Mouse (Mus musculus) liver, embryonic 12.5 days (tissue): ENCODE results near the gene Msantd3. TPM values are rescaled to one million over a fixed set of nuclear protein-coding genes. Genes with fewer than 3 reads are reported as not detected.

ENCODE experiments used
- polyA plus RNA-seq: library from polyadenylated mRNA; unstranded; fragments of >200 nt; fragmentation: Nextera tagmentation; extraction: Ambion mirVana; gene quantifications from 2 replicates; pipeline ENCODE4 v1.2.1, GENCODE M21; 2016

The Msantd3 gene
- polyA plus RNA-seq, 1 experiment from 2014 or later: 4.7 TPM

Other genes with a start within 250 kb of the Msantd3 start
- 36.7 and 36.8 TPM in 2 replicates for gene Tex10, start 66.5 kb upstream of the Msantd3 start, polyA plus RNA-seq
- gene Tmeff1, start 45.2 kb downstream of the Msantd3 start, polyA plus RNA-seq: 10.5 and 10.9 TPM in 2 replicates
- gene Cavin4, start 123.6 kb downstream of the Msantd3 start, polyA plus RNA-seq: 0.06 and 0.15 TPM in 2 replicates